Mouse (Mus musculus): ENCODE measurements at regions not wholly inside any gene's neighbourhood (a gene's known extent, or its start where the extent isn't known, plus 50 kb on each side); places are given as distances from the start of the nearest gene placed in this dataset.
"Not testable (repeated sequence)": the region's sequence is repeated elsewhere in the genome, so short reads cannot be mapped to it uniquely, and the experiment has no call there.

GRCm38 (mm10) chr3:34709553-34709952 lies 59.3 kb downstream of the Sox2 start:
- no peak for DNase-seq

DNA sequence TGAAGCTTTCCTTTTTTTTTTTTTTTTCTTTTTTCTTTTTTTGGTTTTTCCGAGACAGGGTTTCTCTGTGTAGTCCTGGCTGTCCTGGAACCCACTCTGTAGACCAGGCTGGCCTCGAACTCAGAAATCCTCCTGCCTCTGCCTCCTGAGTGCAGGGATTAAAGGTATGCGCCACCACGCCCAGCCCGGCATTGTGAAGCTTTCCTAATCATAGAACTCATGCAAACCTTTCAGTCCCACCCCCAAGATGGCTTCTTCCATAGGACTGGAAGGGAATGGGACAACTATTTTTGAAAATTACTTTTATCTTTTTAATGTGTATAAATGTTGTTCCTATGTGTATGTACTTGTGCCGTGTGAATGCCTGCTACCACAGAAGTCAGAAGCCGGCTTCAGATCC lies 61.9 kb downstream of the Sox2 start:
- DNase-seq: not testable (repeated sequence)

DNA sequence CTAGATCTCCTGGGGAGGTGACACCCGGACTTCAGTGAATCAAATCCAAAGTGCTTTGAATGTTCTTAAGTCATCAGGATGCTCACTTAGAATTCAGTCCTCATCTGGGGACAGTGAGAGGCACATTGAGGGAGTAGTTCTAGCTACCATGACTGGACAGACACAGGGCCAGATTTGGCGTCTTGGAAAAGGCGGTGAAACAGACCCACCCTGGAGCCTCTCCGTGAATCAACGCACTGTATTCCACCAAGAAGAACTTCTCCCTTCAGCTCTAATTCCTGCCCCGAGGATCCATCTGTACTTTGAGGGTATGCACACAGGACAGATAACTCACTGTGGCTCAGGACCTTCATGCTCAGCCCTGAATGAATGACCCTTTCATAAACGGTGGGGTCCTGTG lies 72.3 kb downstream of the Sox2 start:
- DNase-seq: no peak

DNA sequence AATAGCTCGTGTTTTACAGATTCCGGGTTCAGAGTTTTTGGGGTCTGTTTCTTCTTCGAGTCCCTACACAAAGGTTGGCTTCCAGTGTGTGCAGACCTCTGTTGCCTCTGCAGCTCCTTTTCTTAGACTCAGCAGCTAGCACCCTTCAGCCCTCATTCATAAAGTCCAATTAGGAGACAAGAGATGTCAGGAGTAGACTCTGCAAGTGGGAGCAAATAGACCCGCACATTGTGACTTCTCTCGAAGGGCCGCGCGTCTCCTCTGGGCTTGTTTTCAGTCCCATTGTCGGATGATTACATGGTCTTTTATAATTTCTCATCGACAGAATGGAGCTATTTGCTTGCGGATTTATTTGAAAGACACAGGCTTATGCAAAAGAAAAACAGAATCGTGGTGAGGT lies 76.8 kb downstream of the Sox2 start:
- DNase-seq: no peak

DNA sequence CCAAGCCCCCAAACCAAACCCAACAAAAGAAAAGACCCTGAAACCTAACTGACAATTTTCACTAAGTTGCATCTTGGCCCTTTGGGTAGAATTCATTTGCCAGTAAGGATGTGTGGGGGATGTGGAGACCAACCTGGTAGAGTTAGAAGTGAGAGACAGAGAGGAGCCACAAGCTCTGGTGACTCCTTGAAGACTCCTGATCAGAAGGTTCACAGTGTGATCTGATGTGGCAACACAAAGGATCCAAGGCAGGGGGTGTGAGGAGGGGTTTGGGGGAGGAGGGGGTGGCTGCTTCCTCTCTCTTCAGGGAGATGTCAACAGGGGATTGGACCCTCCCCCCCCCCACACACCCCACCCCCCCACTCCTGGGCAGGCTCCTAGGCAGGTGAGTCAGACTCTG lies 78.1 kb downstream of the Sox2 start:
- no peak for DNase-seq

GRCm38 (mm10) chr3:34734966-34735365 lies 84.8 kb downstream of the Sox2 start:
- DNase-seq: no peak

GRCm38 (mm10) chr3:34738001-34738400 lies 87.8 kb downstream of the Sox2 start:
- DNase-seq: no peak

- DNase-seq: no peak
These were observed 88.7 kb downstream of the Sox2 start for GRCm38 (mm10) chr3:34738938-34739337.

DNA sequence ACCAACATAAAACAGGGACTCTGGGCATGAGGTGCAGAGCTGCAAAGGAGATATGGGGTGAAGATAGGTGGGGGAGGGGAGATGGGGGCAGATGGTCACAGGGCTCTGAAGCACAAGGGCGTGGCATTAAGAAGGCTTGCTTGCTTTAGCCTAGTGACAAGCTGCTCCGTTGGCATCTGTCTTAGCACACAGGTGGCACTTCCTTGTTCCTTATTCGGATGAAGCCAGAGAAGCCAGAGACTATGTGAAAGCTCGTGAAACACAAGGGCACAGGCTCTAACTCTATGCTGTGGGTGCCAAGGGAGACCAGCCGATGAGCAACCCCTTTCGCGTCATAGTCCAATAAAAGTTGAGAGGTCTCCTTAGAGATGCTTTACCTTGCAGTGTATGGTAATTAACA lies 89.5 kb downstream of the Sox2 start:
- no peak for DNase-seq

DNA sequence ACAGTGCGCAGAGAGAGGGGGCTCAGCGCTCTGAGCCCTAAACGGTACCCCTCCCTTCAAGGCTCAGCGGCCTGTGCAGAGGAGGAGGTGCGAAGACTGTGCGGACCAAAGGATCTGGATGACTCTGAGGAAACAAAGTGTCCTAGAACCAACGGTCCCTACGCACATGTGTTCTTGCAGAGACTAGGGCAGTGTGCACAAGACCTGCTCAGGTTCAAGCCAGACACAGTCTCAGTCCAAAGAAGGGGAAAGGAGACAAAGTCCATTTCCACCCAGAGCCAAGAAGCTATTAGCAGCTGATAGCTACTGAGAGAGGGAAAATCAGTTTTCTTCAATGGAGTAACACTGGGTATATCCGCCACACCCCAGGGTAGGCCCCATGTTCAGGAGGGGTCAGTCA lies 89.9 kb downstream of the Sox2 start:
- DNase-seq: no peak

DNA sequence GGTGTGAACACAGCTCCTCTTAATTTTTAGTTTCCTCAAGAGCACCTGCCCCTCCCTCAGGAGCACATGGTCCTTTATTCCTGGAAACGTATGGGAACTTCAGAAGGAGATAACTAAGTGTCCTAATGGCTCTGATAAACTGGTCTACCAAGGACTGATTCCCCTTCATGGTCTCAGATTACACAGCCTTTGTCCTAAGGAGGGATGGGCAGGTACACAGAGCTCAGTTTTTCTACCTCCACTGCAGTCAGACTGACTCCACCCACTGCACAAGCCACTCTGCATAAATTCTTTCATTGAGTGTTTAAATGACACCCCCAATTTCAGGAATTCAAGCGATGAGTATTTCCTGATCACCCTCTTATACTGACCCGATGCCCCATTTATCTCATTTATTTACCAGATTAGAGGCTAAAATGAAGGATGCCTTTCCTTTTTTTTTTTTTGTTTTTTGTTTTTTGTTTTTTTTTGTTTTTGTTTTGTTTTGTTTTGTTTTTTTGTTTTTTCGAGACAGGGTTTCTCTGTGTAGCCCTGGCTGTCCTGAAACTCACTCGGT lies 95.1 kb downstream of the Sox2 start:
- DNase-seq: no peak

DNA sequence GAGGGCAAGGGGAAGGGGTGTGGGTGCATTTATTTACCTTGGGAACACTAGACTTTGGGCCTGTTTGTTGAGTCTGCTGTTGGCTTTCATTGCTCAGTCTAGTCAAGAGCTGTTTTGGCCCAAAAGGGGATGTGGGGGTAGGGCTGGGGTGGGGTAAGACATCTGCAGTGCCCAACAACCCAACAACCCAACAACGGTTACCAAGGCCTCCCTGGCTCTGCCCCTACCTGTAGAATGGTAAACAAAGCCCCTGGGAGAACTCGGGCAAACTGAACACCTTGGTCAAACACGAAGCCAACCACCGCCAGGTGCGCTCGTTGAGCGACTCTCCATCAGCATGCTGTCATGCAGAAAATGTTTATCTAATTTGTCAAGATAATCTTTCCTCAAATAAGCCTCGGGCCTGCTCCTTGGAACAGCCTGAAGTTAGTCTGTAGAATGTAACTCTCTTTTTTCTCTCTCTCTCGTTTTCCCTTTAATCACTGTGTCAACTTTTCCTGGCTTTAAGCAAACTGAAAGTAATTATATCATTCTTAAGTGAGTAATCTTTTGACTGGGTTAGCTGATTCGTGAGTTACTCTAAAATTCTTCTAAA lies 97.4 kb downstream of the Sox2 start:
- no peak for DNase-seq

DNA sequence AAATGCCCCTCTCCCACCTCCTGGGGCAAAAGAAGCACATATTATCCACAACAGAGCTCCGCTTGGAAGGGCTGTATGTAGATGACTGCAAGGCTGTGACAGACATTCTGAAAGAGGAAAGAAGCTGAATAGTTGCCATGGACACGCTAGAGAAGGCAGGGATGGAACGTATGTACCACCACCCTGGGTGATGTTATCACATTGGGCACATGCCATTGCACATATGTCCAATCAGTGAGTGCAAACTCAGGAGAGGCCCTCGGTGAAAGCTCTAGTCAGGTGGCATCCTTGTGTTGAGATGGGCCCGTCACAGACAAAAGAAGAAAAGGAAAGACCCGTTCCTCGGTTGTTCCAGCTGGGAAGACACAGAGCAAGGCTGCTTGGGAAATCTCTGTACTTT lies 99.8 kb downstream of the Sox2 start:
- DNase-seq: no peak

GRCm38 (mm10) chr3:34751551-34751950 lies 101.3 kb downstream of the Sox2 start:
- no peak for DNase-seq

DNA sequence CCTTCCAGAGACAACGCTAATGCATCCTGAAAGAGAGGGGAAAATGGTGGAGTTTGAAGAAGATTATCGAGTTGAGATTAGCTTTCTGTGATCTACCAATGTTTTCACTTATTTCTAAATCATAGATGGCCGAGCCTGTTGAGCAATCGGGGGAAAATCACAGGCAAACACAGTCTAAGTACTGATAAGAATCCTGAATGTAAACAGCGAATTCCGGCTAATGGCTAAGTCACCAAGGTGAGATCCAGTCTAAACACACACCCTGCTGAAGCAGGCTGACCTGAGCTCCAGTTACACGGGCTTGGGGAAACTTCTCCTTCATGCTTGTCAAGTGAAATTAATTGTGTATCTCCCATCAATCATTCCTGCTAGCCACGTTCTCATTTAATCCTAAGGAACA lies 103.4 kb downstream of the Sox2 start:
- DNase-seq: no peak

DNA sequence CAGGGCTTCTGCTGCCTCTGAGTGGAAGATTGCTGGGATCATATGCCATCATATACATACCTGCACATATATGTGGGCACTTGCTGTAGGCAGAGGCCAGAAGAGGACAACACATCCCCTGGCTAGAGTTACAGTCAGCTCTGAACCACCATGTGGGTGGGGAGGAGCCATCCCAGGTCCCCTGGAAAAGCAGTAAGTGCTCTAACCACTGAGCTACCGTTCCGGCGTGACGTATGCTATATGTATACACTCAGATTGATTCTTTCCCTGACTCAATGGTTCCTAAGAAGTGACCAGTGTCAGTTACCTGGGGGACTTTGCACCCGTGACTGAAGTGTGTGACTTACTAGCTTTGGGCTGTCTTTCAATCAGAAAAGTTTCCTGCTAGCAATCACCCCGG lies 104.6 kb downstream of the Sox2 start:
- no peak for DNase-seq

DNA sequence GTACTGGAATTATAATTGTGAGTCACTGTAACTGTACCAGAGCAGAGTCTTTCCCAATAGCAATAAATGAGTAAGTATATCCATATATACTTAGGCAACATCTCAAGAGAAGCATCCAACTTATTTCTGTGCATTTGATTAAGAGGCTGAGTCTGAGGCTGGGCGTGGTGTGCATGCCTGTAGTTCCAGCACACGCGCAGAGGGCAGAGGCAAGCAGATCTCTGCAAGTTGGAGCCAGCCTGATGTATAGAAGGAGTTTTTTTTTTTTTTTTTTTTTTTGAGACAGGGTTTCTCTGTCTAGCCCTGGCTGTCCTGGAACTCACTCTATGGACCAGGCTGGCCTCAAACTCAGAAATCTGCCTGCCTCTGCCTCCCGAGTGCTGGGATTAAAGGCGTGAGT lies 105.1 kb downstream of the Sox2 start:
- not testable (repeated sequence) for DNase-seq

DNA sequence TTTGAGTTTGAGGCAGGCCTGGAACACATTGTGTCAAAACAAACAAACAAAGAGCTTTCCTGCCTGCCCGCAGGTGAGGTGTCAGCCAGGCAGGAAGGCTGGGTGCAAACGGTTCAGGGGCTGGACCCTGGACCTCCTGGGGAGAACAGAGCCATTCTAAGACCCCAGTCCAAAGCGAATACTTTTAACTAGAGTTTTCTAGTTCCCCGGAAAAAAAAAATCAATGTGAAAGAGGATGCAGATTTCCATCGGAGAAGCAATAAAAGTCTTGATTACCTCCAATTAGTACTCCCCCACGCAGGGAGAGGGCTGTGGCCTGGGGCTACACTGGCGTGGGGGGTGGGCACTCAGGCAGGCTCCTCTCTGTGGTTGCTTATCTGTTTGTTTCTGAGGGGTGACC lies 106.4 kb downstream of the Sox2 start:
- no peak for DNase-seq

GRCm38 (mm10) chr3:34757130-34757529 lies 106.9 kb downstream of the Sox2 start:
- DNase-seq: no peak

- no peak for DNase-seq
These were observed 107.8 kb downstream of the Sox2 start for GRCm38 (mm10) chr3:34757813-34758510.

- DNase-seq: no peak
These were observed 109.9 kb downstream of the Sox2 start for GRCm38 (mm10) chr3:34759942-34760640.

GRCm38 (mm10) chr3:34761162-34761769 lies 111.1 kb downstream of the Sox2 start:
- DNase-seq: no peak

GRCm38 (mm10) chr3:34761783-34762182 lies 111.6 kb downstream of the Sox2 start:
- DNase-seq: no peak

- DNase-seq: no peak
These were observed 114.4 kb downstream of the Sox2 start for GRCm38 (mm10) chr3:34764559-34764958.
